Mouse (Mus musculus) kidney, adult 18-20 months (tissue): ENCODE results near the gene Atxn7l1.
"Not testable (repeated sequence)": the region's sequence is repeated elsewhere in the genome, so short reads cannot be mapped to it uniquely, and the experiment has no call there.

ENCODE experiments used
- DNase-seq: peaks from one replicate; pipeline ENCODE4 v3.0.0; 2021

Atxn7l1 gene

DNA sequence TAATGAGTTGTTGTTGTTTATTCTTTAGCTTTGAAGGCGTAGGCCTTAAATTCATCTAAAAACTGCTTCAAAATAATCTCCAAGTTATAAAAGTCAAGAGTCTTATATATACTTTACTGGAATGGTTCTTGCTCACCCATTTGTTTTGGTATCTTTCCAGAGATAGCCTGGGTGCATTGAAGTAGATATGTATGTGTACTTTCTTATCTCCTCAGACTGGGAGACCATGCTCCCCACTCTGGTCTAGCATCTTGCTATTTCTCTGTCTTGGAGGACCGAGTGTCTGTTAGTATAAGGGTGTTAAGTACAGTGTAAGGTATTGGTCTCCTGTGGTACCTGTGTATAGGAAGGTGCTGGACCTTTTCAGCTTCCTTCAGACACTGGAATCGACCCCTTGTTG, 6.4 kb downstream of the Atxn7l1 start:
- no peak for DNase-seq

DNA sequence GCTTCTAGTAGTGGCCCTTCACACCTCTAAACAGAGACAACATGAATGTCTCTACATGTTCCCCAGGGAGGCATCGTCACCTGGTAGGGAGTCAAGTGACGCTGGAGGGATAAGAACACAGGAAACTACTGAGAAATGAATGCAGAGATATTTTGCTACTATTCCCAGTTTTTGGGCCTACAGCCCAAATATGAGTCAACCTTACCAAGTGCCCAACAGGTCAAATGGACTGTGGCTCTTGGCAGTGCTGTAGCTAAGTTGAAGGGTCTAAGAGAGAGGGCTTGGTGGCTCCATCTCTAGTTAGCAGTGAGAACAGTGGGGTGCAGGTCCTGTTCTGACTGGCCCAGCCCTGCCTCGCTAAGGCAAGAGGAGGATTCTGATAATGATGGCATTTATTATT, 7.2 kb downstream of the Atxn7l1 start:
- DNase-seq, result no peak

DNA sequence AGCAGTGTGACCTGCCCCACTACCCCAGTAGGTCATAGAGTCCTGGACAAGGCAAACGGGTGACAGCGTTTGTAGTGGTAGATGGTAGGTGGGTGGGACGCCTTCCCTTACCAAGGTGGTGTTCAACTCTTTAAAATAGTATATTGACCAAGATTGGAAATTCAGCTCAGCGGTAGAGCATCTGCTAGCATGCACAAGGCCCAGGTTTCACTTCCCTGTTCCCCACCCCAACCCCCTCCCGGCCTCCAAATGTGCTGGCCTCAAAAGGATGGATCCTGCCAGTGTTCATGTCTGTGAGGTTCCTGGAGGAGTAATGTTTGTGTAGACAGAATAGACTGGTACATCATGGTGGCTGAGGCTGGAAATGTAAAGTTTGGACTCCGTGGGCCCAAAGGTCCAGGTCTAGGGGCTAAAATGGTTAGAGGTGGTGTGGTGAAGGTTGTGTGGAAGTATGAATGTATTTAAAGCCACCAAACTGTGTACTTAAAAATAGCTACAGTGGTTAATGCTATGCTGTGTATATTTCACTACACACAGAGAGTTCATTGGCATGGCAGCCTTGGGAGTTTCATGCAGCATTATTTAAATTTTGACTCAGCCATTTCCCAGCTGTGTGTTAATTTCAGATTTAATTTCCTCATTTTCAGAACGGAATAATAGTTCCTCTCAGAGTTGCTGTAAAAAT, 9.0 kb downstream of the Atxn7l1 start:
- DNase-seq, result no peak

DNA sequence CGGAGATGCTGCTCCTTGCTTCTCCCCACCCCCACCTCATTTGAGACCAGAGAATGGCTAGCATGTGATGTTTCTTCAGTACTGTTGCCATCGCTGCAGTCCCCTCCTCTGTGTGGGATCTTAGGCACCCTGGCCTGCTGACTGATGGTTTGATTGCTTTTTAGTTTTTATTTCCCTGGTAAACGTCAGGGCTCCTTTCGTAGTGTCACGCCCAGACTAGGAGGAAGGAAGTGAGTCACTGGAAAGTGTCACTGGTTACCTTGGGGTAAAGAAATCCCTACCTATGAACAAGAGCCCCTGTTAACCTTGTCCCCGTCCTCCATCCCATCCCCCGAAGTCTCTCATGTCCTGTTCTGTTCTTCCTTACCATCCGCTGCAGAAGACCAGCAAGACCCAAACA, 10.8 kb downstream of the Atxn7l1 start:
- no peak for DNase-seq

DNA sequence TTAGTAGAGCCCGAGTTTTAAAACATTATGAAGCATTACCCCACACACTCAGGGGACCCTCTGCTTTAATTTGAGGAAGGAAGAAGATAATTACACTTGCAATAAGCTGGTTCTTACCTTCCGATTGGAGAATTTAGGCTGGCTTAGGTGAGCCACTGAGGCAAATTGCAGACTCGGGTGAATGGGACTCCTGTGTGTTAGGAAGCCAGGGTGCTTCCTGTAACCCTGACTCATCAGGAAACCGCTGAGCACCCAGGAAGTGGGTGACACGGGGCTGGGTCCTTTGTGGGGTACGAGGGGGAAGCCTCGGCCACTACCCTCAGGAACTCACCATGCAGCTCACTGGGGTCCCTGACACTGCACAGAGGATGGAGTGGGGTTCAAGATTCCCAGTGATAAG, 12.9 kb downstream of the Atxn7l1 start:
- DNase-seq, result no peak

DNA sequence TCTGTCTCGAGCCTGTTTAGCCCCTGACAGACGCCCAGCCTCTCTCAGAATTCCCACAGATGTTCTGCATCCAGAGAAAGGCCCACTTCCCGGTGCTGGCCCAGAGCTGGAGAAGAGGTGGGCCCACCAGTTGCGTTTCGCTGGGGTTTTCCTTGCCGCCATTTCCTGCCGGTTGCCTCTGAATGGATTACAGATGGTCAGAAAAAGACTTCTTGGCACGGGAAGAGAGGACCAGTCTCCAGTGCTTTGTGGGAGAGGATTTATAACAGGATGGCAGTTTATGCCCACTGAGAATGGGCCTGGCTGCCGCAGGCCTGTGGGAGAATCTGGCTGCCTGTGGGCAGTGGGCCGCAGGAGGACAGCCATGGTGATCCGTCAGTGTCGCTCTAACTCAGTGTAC, 15.0 kb downstream of the Atxn7l1 start:
- DNase-seq, result no peak

DNA sequence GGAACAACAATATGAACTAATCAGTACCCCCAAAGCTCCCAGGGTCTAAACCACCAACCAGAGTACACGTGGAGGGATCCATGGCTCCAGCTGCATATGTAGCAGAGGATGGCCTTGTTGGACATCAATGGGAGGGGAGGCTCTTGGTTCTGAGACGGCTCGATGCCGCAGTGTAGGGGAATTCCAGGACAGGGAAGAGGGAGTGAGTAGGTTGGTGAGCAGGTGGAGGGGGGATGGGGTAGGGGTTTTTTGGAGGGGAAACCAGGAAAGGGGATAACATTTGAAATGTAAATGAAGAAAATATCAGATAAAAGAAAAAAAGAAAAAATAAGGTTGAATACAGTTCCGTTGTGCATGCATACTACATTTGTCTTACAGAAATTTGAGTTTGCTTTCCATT, 16.5 kb downstream of the Atxn7l1 start:
- not testable (repeated sequence) for DNase-seq

DNA sequence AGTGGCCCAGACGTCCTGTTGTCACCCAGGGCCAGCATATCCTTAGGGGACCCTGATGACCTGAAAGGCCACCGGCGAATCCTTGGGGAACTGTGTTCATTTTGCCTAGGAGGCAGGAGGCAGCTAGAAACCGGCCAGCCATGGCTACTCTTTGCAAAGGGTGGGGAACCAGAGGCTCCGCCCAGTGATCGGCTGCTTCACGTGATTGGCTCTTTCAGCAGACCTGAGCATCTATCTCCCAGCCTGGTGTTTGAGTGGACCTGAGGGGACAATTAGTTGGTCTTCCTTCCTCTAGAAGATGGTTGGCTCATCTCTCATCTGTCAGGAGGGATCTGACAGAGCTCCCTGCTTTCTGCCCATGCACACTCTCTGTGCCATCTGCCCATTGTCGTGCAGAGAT, 19.2 kb downstream of the Atxn7l1 start:
- DNase-seq, result no peak

DNA sequence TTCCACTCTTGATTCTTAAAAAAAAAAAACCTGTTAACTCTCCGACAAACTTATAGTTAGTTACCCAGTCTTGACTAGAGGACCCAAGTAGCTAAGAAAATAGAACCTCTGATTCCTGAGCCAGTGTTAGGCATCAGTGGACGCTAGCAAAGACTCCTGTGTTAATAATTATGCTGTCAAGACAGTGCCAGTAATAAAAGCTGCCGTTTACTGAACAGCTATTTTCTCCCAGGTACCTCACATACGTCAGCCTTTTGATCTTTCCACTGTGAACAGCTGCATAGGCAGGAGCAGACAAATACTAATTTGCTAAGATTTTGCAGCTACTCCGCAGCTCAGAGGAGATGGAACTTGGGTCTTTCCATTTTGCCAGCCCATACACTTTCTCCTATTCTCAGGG, 20.1 kb downstream of the Atxn7l1 start:
- no peak for DNase-seq

DNA sequence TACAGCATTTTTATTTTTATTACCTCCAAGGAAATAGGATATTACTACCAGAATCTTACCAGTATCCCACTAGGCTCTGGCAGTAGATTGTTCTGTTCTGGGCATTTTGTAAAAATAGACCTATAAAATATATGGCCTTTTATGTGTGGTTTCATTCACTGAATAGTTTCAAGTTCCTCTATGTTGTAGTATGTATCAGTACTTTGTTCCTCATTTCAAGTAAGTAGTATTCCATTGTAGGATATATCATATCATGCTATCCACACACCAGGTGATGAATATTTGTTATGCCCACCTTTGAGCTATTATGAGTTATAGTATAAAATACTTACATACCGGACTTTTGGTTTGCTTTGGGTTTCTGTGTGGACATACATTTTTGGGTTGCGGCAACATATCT, 21.0 kb downstream of the Atxn7l1 start:
- no peak for DNase-seq

DNA sequence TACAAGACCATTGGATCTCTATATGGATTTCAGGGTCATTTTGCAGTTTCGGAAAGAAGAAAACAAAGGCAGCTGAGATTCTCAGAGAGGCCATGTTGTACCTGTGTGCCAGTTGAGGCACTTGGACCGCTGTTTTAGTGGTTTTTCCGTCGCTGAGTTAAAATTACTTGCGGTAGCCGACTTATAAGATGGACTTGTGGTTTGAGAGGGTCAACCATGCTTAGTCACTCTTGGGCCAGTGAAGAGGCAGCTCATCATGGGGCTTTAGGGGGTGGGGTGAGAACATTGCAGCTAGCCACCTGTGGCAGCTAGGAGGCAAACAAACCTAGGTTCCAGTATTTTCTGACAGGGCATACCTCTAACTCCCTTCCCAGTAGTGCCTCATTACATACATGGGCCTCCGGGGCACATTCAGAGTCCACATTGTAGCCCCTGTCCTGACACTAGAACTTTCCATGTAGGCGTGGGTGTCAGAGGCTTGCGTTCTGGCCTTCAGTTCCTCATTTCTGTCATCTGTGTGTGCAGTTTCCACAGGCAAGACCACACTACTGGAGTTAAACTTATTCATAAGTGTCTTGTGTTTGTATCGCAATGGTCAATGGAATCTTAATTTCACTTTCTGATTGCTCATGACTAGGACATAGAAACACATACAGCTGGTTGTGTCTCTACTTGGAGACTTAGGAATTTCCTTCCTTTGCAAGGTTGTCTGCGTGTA, 22.4 kb downstream of the Atxn7l1 start:
- no peak for DNase-seq

DNA sequence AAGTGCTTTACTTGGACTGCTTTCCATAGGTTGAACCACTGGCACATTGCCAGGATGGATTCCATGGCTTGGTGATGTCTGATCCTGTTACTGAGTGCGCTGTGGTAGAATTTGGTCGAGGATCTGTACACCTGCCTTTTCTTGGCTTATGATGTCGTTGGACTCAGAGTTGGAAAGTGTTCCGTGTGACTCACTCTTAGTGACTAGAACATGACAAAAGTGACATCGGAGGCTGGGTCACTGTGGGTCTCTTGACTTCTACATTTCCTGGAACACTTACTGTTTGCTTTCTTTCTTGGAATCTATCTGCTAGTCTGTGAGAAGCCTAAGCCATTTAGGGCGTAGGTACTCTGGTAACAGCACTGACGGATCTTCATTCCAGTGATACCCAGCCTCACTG, 23.3 kb downstream of the Atxn7l1 start:
- no peak for DNase-seq

DNA sequence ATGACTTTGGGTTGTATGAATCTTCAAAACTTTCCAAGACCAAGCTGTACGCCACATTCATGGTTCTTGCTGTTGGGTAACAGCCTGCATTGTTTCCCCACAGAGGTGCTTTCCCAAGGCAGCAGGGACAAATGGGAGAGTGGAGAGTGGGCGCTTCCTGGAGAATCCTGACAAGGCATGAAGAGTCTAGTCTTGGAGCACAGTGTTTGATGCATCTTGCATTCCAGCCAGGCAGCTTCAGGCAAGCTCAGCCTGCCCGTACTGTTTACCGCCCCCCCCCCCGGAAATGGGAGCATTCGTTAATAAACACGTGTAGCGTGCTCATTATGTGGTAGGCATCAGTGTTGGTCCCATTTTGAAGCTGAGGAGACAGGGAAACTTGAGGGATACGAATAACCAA, 25.4 kb downstream of the Atxn7l1 start:
- no peak for DNase-seq

DNA sequence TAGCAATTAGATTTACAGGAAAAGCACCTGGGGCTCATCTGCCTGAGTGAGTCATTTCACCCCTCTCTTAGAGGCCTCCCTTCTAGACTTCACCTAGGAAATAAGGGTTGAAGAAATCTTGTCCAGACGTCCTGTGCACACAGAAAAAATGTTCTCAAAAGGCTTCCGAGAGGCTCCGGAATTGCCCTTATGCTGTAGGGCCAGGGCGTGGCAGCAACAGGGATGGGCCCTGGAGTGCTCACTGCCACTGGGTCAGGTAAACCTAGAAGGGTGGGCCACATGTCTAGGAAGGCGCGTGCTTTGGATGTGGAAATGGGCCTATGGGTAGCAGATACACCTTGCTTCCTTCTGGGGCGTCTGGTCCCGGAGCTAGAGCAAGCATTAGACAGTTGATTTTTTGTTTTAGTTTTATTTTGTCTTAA, 26.2 kb downstream of the Atxn7l1 start:
- no peak for DNase-seq

DNA sequence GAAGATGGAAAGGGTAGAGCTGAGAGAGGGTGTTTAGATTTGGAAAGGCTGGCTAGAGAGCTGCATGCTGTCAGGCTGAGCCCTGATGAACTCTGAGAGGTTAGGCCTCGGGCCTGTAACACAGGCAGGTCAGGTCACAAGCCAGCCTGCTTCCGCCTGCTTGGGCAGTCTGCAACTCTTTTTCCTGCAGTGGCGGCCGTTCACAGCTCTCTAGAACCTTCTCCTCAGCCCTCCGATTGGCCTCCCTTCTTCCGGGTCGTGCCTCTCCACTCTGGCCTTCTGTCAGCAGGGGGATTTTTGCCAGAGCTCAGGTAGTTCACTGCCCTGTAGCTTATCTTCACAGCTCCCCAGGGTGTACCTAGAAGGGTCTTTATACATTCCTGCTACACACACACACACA, 26.7 kb downstream of the Atxn7l1 start:
- peak; percentile 23 for DNase-seq

DNA sequence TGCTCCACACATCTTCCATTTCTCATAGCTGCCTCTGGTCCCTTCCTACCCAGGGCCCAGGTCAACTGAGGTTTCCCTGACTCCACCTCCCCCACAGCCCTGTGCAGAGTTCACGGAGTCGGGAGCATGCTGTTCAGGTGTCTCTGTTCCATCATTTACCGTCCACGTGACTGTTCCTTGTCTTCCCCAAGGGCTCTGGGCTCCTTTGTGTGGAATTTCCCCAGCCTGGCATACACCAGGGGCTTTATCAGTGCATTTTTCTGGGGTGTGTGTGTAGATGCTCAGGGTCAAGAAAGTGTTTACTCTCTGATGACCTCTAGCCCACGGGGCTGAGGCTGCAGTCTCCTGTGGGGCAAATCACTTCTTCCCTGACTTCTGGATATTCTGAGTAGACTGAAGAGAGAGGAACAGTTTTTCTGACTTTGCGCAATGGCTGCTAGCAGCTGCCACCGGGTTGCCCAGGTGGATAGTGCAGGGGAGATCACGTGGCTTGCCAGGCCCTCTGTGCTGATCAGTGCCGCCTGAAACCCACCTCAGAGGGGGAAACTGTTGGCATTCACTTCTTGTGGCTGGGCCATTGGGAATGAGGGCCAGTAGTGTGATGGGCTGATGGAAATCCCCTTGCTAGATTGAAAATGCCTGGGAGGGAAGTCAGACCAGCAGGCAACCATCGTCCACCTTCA, 27.3 kb downstream of the Atxn7l1 start:
- peak; percentile 17 for DNase-seq

DNA sequence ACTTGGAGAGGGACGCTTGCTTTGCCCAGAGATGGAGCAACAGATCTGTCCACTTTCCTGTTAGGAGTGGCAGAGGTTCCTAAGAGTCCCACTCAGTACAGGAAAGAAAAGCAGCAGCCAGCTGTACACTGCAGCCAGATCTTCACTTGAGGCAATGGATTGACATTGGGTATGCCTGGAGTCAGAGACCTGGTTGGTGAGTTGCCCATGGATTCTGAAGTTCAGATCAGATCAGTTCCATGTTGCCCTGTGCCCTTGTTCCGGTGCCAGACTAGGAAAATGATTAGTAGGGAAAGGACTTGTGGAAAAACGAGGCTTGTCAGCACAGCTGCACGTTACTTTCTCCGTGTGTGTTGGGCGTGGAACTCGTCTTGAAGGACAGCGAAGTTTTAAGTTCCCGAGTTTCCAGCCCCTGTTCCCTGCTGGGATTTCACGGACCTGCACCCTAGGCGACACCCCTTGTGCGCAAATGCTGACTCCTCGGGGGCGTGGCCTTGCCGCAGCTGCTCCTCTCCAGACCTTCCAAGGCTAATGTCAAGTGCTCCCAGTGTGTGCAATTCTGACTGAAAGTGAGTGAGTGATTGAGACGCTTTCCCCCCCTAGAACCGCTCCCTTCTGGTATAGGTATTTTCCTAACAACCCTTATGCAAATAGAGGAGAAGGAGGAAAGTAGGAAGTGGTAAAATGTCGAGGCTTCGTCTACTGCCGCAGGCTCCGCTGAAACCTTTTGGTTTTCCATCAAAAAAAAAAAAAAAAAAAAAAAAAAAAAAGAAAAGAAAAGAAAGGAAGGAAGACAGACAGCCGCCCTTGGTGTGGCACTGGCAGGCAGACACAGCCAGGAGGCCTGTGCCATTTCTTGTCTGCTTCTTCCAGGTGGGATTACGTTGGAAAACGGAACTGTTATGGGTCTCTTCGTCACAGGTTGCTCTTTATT, 28.4 kb downstream of the Atxn7l1 start:
- peak; percentile 69 for DNase-seq

DNA sequence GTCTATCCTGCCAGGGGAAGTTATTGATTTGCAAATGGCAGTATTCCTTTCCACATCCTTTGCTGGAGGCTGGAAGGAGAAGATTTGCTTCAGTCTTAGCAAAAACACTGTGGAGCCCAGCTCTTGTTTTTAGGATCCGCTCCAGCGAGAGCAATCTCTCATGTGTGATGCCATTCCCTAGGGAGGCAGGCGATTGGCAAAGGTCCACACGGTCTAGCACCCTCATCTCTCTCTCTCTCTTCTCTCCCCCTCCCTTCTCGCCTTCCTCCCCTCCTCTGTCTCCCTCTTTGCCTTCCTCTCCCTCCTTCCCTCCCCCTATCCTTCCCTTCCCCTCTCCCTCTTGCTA, 29.0 kb downstream of the Atxn7l1 start:
- no peak for DNase-seq

DNA sequence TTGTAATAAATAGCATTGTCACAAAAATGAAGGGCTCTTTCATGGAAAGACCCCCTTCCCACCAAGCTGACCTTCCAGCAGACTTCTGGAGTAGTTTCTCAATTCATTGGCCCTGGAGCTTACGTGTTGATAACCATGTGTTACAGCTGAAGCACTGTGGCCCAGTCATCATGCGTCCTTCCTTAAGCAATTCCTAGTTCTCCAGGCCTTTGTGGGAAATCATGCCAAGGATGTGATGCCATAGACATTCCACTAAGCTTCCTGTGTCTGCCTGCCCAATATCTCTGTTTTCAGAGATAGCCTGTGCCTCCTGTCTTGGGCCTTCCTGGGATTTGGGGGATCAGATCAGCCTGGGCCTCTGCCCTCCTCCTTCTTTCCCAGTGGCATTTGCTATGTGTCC, 32.9 kb downstream of the Atxn7l1 start:
- DNase-seq, result no peak

DNA sequence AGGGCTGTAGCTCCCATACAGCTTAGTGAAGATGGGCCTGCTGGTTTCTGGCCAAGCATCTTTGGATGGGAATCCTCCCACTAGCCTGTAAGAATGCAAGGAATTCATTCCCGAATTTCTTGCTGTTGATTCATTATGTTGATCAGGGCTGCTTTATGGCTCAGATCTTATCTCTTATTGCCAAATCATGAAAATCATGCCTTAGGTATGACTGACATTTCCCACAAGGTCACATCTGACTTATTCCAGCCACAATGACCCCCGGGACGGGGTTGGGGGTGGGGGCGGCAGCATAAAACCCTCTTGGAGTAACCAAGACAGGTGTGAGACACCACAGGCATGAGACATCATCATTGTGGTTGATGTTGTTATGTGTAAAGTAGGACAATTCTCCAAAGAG, 34.4 kb downstream of the Atxn7l1 start:
- no peak for DNase-seq

DNA sequence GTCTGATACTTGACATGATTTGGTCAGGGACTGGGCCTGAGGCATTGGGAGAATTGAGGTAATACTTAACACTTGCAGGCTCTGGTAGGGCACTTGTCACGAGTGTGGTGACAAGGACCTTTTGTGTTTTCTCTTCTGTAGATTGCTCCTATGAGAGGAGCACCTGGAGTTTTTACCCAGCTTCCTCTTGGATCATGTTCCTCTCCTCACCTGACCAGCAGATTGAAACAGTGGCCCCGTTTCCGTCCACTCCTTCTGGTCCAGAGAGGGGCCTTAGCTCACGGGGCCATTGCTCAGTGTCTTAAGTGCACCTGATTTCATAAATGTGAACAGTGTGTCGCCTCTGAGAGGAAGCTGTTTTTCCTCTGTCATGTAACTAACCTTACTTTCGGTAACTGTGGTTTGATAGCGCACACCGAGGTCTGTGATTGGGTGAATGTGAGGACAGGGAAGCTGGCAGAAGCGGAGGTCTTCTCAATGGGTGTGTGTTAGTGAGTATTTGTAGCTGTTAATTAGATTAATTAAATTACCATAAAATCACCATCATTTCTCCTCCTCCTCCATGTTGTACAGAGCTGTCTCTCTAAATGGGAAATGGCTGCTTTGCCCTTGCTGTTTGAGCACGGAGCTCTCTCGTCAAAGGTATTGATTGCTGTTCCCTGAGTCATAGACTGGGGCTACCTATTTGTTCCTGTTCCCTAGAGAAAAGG, 35.1 kb downstream of the Atxn7l1 start:
- DNase-seq, result no peak

DNA sequence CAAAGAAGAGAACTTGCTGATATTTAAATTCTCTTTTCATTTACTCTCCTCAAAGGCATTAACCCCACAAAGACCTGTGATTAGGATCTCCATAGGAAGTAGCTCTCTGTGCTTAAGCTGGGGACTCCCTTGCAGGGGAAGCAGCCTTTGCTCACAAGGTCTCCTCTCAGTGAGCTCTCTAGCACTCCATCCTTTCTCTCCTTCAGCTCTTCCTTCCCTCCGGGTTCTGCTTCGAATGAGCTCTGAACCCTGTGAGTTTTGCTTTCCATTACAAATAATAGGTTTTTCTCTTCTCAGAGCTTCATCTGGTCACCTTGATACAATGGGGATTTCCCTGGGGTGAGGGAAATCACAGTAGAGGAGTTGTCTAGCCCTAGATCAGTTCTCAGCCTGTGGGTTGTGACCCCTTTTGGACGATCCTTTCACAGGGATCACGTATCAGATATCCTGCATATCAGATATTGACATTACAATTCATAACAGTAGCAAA, 35.7 kb downstream of the Atxn7l1 start:
- no peak for DNase-seq
